7 mouse cellular contexts compared by ENCODE assay signal in genomic region chr12:108179246-108179320, GRCm38 (mm10). TPM values are rescaled to one million over a fixed set of nuclear protein-coding genes. Genes with fewer than 3 reads are reported as not detected.
DNase-seq lines count a peak whose midpoint lies in the region; ATAC-seq lines count a peak whose summit lies in the region.

Gene Setd3 (minus strand): TSS chr12:108179314.

- DNase-seq in urinary bladder, adult 2 months (ENCODE audit: low spot score) = no peak
- DNase-seq in urinary bladder, postnatal 25 days (ENCODE audit: low spot score) = no peak
- DNase-seq in forebrain, embryonic 11.5 days (ENCODE audit: low spot score) = no peak
- DNase-seq in liver, embryonic 11.5 days (ENCODE audit: low spot score) = no peak
- no peak for DNase-seq in thymus, postnatal 36 days

- ATAC-seq in forebrain, embryonic 11.5 days (replicated peaks; ENCODE audit: low FRiP score) = no peak
- no peak for ATAC-seq in hematopoietic stem cell, adult 5-6 weeks (replicated peaks in 1 of 2; ENCODE audit: insufficient read depth in 1 of 2, low FRiP score in 2 of 2, low TSS enrichment in 1 of 2, low read depth in 1 of 2, poor library complexity in 2 of 2, severe bottlenecking in 2 of 2)
- no peak for ATAC-seq in liver, embryonic 11.5 days (replicated peaks; ENCODE audit: low FRiP score)
- no peak for ATAC-seq in stomach, embryonic 16.5 days (ENCODE audit: insufficient read depth, low FRiP score)

- no peaks in the 10 kb centered on the region for H3K9me3 ChIP-seq in forebrain, embryonic 11.5 days (ENCODE audit: control insufficient read depth, low read length)
- H3K9me3 ChIP-seq in liver, embryonic 11.5 days (ENCODE audit: control insufficient read depth, low read length) = no peaks in the 10 kb centered on the region
- H3K9me3 ChIP-seq in stomach, embryonic 16.5 days (replicated peaks; ENCODE audit: control insufficient read depth, low read length) = no peaks in the 10 kb centered on the region

- H3K4me2 ChIP-seq in forebrain, embryonic 11.5 days (ENCODE audit: low read depth, low read length, severe bottlenecking) = peak within 1 kb of the TSS; percentile 90
- peak within 1 kb of the TSS; percentile 86 for H3K4me2 ChIP-seq in liver, embryonic 11.5 days
- H3K4me2 ChIP-seq in stomach, embryonic 16.5 days (ENCODE audit: low read depth, low read length) = peak within 1 kb of the TSS; percentile 91

- peak within 1 kb of the TSS; percentile 98 for H3K4me3 ChIP-seq in forebrain, embryonic 11.5 days (ENCODE audit: low read depth, low read length)
- peak within 1 kb of the TSS; percentile 91 for H3K4me3 ChIP-seq in liver, embryonic 11.5 days (ENCODE audit: low read depth, low read length)
- H3K4me3 ChIP-seq in stomach, embryonic 16.5 days (replicated peaks; ENCODE audit: low read length) = peak within 1 kb of the TSS; percentile 98

- H3K4me1 ChIP-seq in forebrain, embryonic 11.5 days (replicated peaks; ENCODE audit: control insufficient read depth, insufficient read depth, low read length) = peaks cover 11% of the 10 kb centered on the region
- H3K4me1 ChIP-seq in liver, embryonic 11.5 days (replicated peaks; ENCODE audit: control insufficient read depth, insufficient read depth, low read length) = peaks cover 19% of the 10 kb centered on the region
- H3K4me1 ChIP-seq in stomach, embryonic 16.5 days (ENCODE audit: control insufficient read depth, insufficient read depth, low read length) = peaks cover 29% of the 10 kb centered on the region

- no peaks in the 10 kb centered on the region; the same call in 1 of the 2 replicates for H3K36me3 ChIP-seq in forebrain, embryonic 11.5 days (ENCODE audit: control insufficient read depth, insufficient read depth, low read length)
- H3K36me3 ChIP-seq in liver, embryonic 11.5 days (ENCODE audit: control insufficient read depth, insufficient read depth, low read length) = peaks cover 6% of the 10 kb centered on the region; the same call in 1 of the 2 replicates
- no peaks in the 10 kb centered on the region for H3K36me3 ChIP-seq in stomach, embryonic 16.5 days (ENCODE audit: control insufficient read depth, insufficient read depth, low read length)

- peak within 1 kb of the TSS; percentile 94 for H3K9ac ChIP-seq in forebrain, embryonic 11.5 days (ENCODE audit: low read length)
- H3K9ac ChIP-seq in liver, embryonic 11.5 days (ENCODE audit: low read depth, low read length) = peak within 1 kb of the TSS; percentile 98
- peak within 1 kb of the TSS; percentile 99 for H3K9ac ChIP-seq in stomach, embryonic 16.5 days (ENCODE audit: low read length)

- 0% methylated on average over 9 of the region's 9 CpGs for WGBS in forebrain, embryonic 11.5 days
- WGBS in liver, embryonic 11.5 days = 0% methylated on average over 7 of the region's 9 CpGs
- 0% methylated on average over 9 of the region's 9 CpGs for WGBS in stomach, embryonic 16.5 days

- H3K27ac ChIP-seq in forebrain, embryonic 11.5 days (ENCODE audit: low read depth, low read length) = peak within 1 kb of the TSS; percentile 53
- H3K27ac ChIP-seq in liver, embryonic 11.5 days (ENCODE audit: low read depth, low read length) = peak within 1 kb of the TSS; percentile 91
- H3K27ac ChIP-seq in stomach, embryonic 16.5 days (ENCODE audit: low read length) = peak within 1 kb of the TSS; percentile 97

- H3K27me3 ChIP-seq in forebrain, embryonic 11.5 days (ENCODE audit: control insufficient read depth, insufficient read depth, low read length) = no peaks in the 10 kb centered on the region
- no peaks in the 10 kb centered on the region for H3K27me3 ChIP-seq in liver, embryonic 11.5 days (replicated peaks; ENCODE audit: control insufficient read depth, insufficient read depth, low read length)
- H3K27me3 ChIP-seq in stomach, embryonic 16.5 days (ENCODE audit: control insufficient read depth, insufficient read depth, low read length) = no peaks in the 10 kb centered on the region

RNA-seq across cellular contexts. Expression of gene Setd3, which starts in this region (rescaled TPM):
- polyA plus RNA-seq in urinary bladder, adult 2 months (2012; rRNA removed) = 70.3 and 77.3 TPM in 2 replicates
- 79.2 and 85.9 TPM in 2 replicates for polyA plus RNA-seq in forebrain, embryonic 11.5 days (2014; fragmentation: Nextera tagmentation; extraction: Ambion mirVana)
- 99.8 and 107 TPM in 2 replicates for total RNA-seq in hematopoietic stem cell, adult 5-6 weeks (2017)
- 73.3 and 77.0 TPM in 2 replicates for polyA plus RNA-seq in liver, embryonic 11.5 days (2014; fragmentation: Nextera tagmentation; extraction: Ambion mirVana)
- 89.2 and 93.0 TPM in 2 replicates for polyA plus RNA-seq in stomach, embryonic 16.5 days (2015; fragmentation: Nextera tagmentation; extraction: Ambion mirVana)
